Mouse (Mus musculus): ENCODE measurements around the gene Sp1.

DNA sequence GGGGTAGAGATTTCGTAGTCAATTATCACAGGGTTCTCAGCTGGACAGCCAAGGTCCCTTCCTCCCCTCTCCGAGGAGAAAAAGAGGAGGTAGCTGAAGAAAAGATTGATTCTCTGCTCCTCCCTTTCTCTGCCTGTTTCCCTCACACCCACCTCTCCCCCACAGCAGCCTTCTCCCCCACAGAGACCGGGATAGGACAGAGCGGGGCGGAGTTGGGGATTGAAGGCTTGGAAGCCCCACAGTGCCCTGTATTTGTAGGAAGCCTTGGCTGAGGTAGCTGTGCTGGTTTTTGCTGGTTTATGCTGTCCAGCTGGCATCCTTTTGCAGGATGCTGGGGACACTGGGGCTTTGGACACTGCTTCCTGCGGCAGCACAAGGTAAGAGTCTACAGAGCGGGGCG, 39.2 kb downstream of the Sp1 start, which contains the start of gene Amhr2:
- TF ChIP-seq POLR2A (IDR thresholded peaks at IDR 0.05; ENCODE audit: low read depth, low read length) = no peak
- no peak for TF ChIP-seq CTCF (IDR thresholded peaks at IDR 0.05; ENCODE audit: borderline replicate concordance, insufficient read depth, low read length)
